Mouse (Mus musculus) lung, adult 2 months (tissue): ENCODE data around the gene Pank1.

Experiments
- CTCF ChIP-seq: fragments of 200-500 bp; IDR thresholded peaks from 2 replicates; pipeline ENCODE4 v1.5.1; 2011; ENCODE audit warnings: mild to moderate bottlenecking, low read length, control low read depth; ENCODE audit not compliant: insufficient read depth
- POLR2A ChIP-seq: fragments of 200-500 bp; IDR thresholded peaks from 2 replicates; pipeline ENCODE4 v1.6.1; 2011; ENCODE audit warnings: low read depth, mild to moderate bottlenecking, control low read depth, low read length, borderline replicate concordance; ENCODE audit errors: extremely low read depth

- TF ChIP-seq POLR2A (no peak), CTCF (no peak)
These were observed 42.0 kb upstream of the Pank1 start for GRCm38 (mm10) chr19:34921253-34921651.
